Mouse (Mus musculus) CH12.LX (cell line): ENCODE data around the gene Chst11.

ENCODE experiments used
- CTCF ChIP-seq, 2 experiments: IDR thresholded peaks in 1 of 2; conservative IDR thresholded peaks in 1 of 2; 2 replicates each; pipeline ENCODE4 v1.5.1; 2011 to 2012; ENCODE audit warnings: low read depth in 2 of 2, low read length in 2 of 2, improper control_type of control experiment in 1 of 2, inconsistent platforms in 1 of 2, mild to moderate bottlenecking in 1 of 2, moderate library complexity in 1 of 2
- POLR2AphosphoS2 ChIP-seq: IDR thresholded peaks from 2 replicates; pipeline ENCODE4 v1.6.1; 2011; ENCODE audit warnings: low read depth, low read length, improper control_type of control experiment
- SMC3 ChIP-seq: IDR thresholded peaks from 2 replicates; pipeline ENCODE4 v1.6.1; 2011; ENCODE audit warnings: low read depth, low read length, improper control_type of control experiment

- TF ChIP-seq POLR2AphosphoS2 (no peak), SMC3 (no peak), CTCF (conservative IDR thresholded peaks at IDR 0.05 in 1 of 2, IDR thresholded peaks at IDR 0.05 in 1 of 2; ENCODE audit: low read depth in 2 of 2, low read length in 2 of 2) (no peak)
Observed at GRCm38 (mm10) chr10:83079755-83080154, 94.5 kb downstream of the Chst11 start.
